Mouse (Mus musculus): ENCODE results near the gene Ak5.

GRCm38 (mm10) chr3:152477796-152478527 lies 190.2 kb downstream of the Ak5 start:
- TF ChIP-seq POLR2A (IDR thresholded peaks at IDR 0.05; ENCODE audit: control insufficient read depth, low read depth, low read length): peak; percentile 35; the same call in 1 of the 2 replicates
- TF ChIP-seq CTCF (IDR thresholded peaks at IDR 0.05; ENCODE audit: control insufficient read depth, insufficient read depth, insufficient replicate concordance, low read depth, low read length): peak; percentile 47; the same call in 1 of the 2 replicates

All from testis, adult 2 months (tissue).